Mouse (Mus musculus): ENCODE measurements around the gene Sult2a5. TPM values are rescaled to one million over a fixed set of nuclear protein-coding genes. Genes with fewer than 3 reads are reported as not detected.

Gene Sult2a5
- not detected in 2 replicates for polyA plus RNA-seq (2012)

DNA sequence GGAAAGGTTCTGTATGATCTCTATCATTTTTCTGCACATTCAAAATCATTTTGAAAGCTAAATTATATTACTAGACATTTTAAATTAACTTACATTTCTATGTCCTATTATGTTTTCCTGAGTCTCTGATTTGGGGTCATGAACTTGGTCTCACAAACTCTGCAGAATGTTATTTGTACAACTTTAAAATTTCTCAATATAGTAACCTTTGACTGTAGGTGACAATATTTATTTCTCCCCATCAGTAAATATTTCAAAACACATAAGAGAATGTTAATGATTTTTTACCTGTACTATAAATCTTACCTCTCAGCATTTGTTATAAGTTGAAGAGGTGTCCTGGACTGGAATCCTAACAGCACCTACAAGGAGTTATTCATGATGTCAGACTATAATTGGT, at the start of gene Sult2a5:
Gene Sult2a5 (plus strand): TSS at position 301 of the 400 bp plus-strand sequence.

Other genes with a start within 250 kb of the Sult2a5 start
- gene Cabp5, start 225.8 kb upstream of the Sult2a5 start, polyA plus RNA-seq (2012), result not detected in 2 replicates
- not detected in 2 replicates for gene Bsph1, start 173.1 kb upstream of the Sult2a5 start, polyA plus RNA-seq (2012)
- not detected in 2 replicates for gene Bsph2, start 52.9 kb upstream of the Sult2a5 start, polyA plus RNA-seq (2012)
- gene Sult2a2, start 109.5 kb downstream of the Sult2a5 start, polyA plus RNA-seq (2012), result not detected in 2 replicates
- not detected in 2 replicates for gene Sult2a1, start 213.4 kb downstream of the Sult2a5 start, polyA plus RNA-seq (2012)